Mouse (Mus musculus) myocyte (in vitro differentiated cells): ENCODE data around the gene Scfd2.
A peak's percentile ranks its signal among the peaks of the same experiment; 100 is the strongest.

Experiments
- CEBPB ChIP-seq: IDR thresholded peaks from 2 replicates; pipeline ENCODE4 v1.6.1; 2011; ENCODE audit warnings: mild to moderate bottlenecking, moderate library complexity; ENCODE audit not compliant: poor library complexity, insufficient read depth, severe bottlenecking
- E2F4 ChIP-seq: IDR thresholded peaks from one replicate; pipeline ENCODE4 v1.6.1; 2011; ENCODE audit warnings: mild to moderate bottlenecking, control low read depth, moderate library complexity; ENCODE audit not compliant: insufficient read depth
- MAX ChIP-seq: IDR thresholded peaks from one replicate; pipeline ENCODE4 v1.6.1; 2011; ENCODE audit warnings: low read depth, mild to moderate bottlenecking, control low read depth
- MYOD1 ChIP-seq, 3 experiments: IDR thresholded peaks; one replicate each; pipeline ENCODE4 v1.6.1; 2011; ENCODE audit warnings: control low read depth in 2 of 3, low read depth in 2 of 3, mild to moderate bottlenecking in 2 of 3, moderate library complexity in 1 of 3; ENCODE audit not compliant: insufficient read length in 2 of 3, control insufficient read depth in 1 of 3
- MYOG ChIP-seq, 3 experiments: IDR thresholded peaks; one replicate each; pipeline ENCODE4 v1.6.1; 2011; ENCODE audit warnings: control low read depth in 2 of 3, low read depth in 2 of 3, mild to moderate bottlenecking in 2 of 3; ENCODE audit not compliant: insufficient read length in 2 of 3, control insufficient read depth in 1 of 3, insufficient read depth in 1 of 3
- POLR2A ChIP-seq: IDR thresholded peaks from one replicate; pipeline ENCODE4 v1.6.1; 2011; ENCODE audit warnings: low read depth, mild to moderate bottlenecking, control low read depth, moderate library complexity; ENCODE audit not compliant: insufficient read length
- POLR2AphosphoS2 ChIP-seq: IDR thresholded peaks from one replicate; pipeline ENCODE4 v1.6.1; 2011; ENCODE audit warnings: low read depth, control low read depth; ENCODE audit not compliant: insufficient read length
- REST ChIP-seq: IDR thresholded peaks from one replicate; pipeline ENCODE4 v1.6.1; 2011; ENCODE audit warnings: mild to moderate bottlenecking, control low read depth, moderate library complexity; ENCODE audit not compliant: insufficient read depth, insufficient read length
- TCF12 ChIP-seq: IDR thresholded peaks from one replicate; pipeline ENCODE4 v1.6.1; 2011; ENCODE audit warnings: mild to moderate bottlenecking, control low read depth; ENCODE audit not compliant: poor library complexity, insufficient read depth, severe bottlenecking
- TCF3 ChIP-seq: IDR thresholded peaks from one replicate; pipeline ENCODE4 v1.6.1; 2011; ENCODE audit warnings: low read depth, control low read depth; ENCODE audit not compliant: insufficient read length
- USF1 ChIP-seq: IDR thresholded peaks from one replicate; pipeline ENCODE4 v1.6.1; 2011; ENCODE audit warnings: low read depth, mild to moderate bottlenecking, control low read depth, moderate library complexity

GRCm38 (mm10) chr5:74445861-74446260 is 85.7 kb downstream of the Scfd2 start:
- no peak for TF ChIP-seq POLR2A
- TF ChIP-seq MYOD1 (IDR thresholded peaks at IDR 0.05; ENCODE audit: control insufficient read depth in 1 of 3, insufficient read length in 2 of 3, low read depth in 2 of 3): peak in 2 of 3 experiments; percentile 22 to 38
- TF ChIP-seq POLR2AphosphoS2: no peak
- no peak for TF ChIP-seq MYOG (IDR thresholded peaks at IDR 0.05; ENCODE audit: control insufficient read depth in 1 of 3, insufficient read depth in 1 of 3, insufficient read length in 2 of 3, low read depth in 2 of 3)
- no peak for TF ChIP-seq TCF12
- TF ChIP-seq CEBPB: no peak
- TF ChIP-seq USF1: no peak
- TF ChIP-seq E2F4: no peak
- no peak for TF ChIP-seq REST
- no peak for TF ChIP-seq MAX
- TF ChIP-seq TCF3: no peak
